Mouse (Mus musculus): ENCODE measurements around the gene Klhdc1.

DNA sequence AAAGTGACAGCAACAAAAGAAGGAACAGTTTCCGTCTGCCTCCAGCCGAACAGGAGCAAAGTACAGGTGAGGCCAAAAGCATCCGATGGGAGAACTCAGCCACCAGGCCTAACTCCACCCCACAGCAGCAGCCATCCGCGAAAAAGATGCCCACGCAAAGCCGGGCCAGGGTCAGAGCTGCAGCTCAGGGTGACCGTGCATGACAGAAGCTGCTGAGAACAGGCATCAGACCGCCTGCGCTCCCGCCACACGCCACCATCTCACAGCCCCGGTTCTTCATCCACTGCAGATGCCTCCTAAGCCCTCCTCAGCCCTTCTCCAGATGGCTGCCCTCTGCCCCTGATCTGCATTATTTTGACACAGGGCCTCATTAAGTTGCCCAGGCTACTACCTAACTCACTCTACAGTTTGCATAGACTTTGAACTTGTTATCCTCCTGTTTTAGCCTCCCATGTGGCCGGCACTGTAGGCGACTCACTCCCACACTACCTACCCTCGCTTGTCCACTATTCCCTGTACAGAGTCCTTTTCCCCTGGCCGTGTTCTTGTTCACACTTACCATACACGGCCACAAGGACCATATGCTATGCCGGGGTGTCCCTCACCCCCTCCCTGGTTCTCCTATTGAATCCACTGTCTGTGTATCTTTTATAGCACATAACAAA, 20.2 kb upstream of the Klhdc1 start:
- TF ChIP-seq MAX (IDR thresholded peaks at IDR 0.05; ENCODE audit: low read length) (no peak), CTCF (conservative IDR thresholded peaks at IDR 0.05 in 1 of 2, IDR thresholded peaks at IDR 0.05 in 1 of 2; ENCODE audit: low read depth in 2 of 2, low read length in 2 of 2) (no peak), PAX5 (IDR thresholded peaks at IDR 0.05; ENCODE audit: low read length) (no peak), POLR2A (IDR thresholded peaks at IDR 0.05; ENCODE audit: low read depth, low read length) (no peak), TBP (conservative IDR thresholded peaks at IDR 0.05; ENCODE audit: low read depth, low read length) (no peak), SMC3 (IDR thresholded peaks at IDR 0.05; ENCODE audit: low read depth, low read length) (no peak), MXI1 (IDR thresholded peaks at IDR 0.05; ENCODE audit: low read depth, low read length) (no peak), POLR2AphosphoS2 (IDR thresholded peaks at IDR 0.05; ENCODE audit: low read depth, low read length) (no peak)
